Mouse (Mus musculus): ENCODE data around the gene Gm47283. TPM values are rescaled to one million over a fixed set of nuclear protein-coding genes. Genes with fewer than 3 reads are reported as not detected.
"Not testable (repeated sequence)": the region's sequence is repeated elsewhere in the genome, so short reads cannot be mapped to it uniquely, and the experiment has no call there.

The Gm47283 gene
- not detected in 2 replicates for polyA plus RNA-seq (2015; fragmentation: Nextera tagmentation; extraction: Ambion mirVana)

DNA sequence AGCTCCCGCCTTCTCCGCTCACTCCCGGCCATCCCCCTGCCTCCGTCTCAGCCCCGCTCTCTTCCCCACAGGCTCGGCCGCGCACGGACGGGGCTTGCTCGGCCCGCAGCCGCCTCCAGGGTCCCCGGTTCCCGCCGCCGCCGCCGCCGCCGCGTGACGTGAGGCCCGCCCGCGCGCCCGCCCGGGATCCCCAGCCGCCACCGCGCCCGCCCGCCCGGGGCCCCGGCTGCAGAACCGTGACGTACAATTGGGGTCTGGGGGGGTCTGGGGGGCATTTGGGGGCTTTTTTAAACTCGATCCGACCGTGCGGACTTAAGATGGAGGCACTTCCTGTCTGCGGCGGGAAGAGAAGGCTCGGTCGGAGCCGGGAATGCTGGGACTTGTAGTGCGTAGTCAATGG, at the start of gene Gm47283:
Gm47283 (plus strand) TSS at position 301 of the 400 bp plus-strand sequence.
- H3K4me2 ChIP-seq (ENCODE audit: low read depth, low read length); H3K9me3 ChIP-seq (replicated peaks; ENCODE audit: control insufficient read depth, low read length); H3K4me1 ChIP-seq (ENCODE audit: control insufficient read depth, insufficient read depth, low read length); H3K4me3 ChIP-seq (ENCODE audit: low read length); H3K27me3 ChIP-seq (ENCODE audit: control insufficient read depth, insufficient read depth, low read length); ATAC-seq (replicated peaks; ENCODE audit: extremely low read depth, insufficient read depth, low FRiP score); H3K27ac ChIP-seq (ENCODE audit: low read length); H3K36me3 ChIP-seq (ENCODE audit: control insufficient read depth, insufficient read depth); H3K9ac ChIP-seq (ENCODE audit: low read length): not testable (repeated sequence)
- WGBS = no CpG with 5 or more reads among the region's 48 CpGs

DNA sequence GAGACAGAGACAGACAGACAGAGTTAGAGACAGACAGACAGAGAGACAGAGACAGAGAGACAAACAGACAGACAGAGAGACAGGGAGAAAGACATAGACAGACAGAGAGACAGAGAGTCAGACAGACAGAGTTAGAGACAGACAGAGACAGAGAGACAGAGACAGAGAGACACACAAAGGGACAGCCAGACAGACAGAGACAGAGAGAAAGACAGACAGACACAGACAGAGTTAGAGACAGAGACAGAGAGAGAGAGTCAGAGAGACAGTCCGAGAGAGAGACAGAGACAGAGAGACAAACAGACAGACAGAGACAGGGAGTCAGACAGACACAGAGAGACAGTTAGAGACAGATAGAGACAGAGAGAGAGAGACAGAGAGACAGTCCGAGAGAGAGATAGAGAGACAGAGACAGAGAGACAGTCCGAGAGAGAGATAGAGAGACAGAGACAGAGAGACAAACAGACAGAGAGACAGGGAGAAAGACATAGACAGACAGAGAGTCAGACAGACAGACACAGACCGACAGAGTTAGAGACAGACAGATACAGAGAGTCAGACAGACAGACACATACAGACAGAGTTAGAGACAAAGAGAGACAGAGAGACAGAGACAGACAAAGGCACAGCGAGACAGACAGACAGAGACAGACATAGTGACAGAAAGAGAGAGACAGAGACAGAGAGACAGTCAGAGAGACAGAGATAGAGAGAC, 49.2 kb upstream of the Gm47283 start:
- H3K27ac ChIP-seq (ENCODE audit: low read length); H3K4me1 ChIP-seq (ENCODE audit: control insufficient read depth, insufficient read depth, low read length); ATAC-seq (replicated peaks; ENCODE audit: extremely low read depth, insufficient read depth, low FRiP score); H3K9ac ChIP-seq (ENCODE audit: low read length); H3K27me3 ChIP-seq (ENCODE audit: control insufficient read depth, insufficient read depth, low read length); H3K4me2 ChIP-seq (ENCODE audit: low read depth, low read length); H3K4me3 ChIP-seq (ENCODE audit: low read length): not testable (repeated sequence)
- Histone ChIP-seq H3K36me3 (ENCODE audit: control insufficient read depth, insufficient read depth) (peaks cover 16% of the 10 kb centered on the region), H3K9me3 (replicated peaks; ENCODE audit: control insufficient read depth, low read length) (peaks cover 24% of the 10 kb centered on the region)
- 74% methylated on average over 5 of the region's 5 CpGs for WGBS

DNA sequence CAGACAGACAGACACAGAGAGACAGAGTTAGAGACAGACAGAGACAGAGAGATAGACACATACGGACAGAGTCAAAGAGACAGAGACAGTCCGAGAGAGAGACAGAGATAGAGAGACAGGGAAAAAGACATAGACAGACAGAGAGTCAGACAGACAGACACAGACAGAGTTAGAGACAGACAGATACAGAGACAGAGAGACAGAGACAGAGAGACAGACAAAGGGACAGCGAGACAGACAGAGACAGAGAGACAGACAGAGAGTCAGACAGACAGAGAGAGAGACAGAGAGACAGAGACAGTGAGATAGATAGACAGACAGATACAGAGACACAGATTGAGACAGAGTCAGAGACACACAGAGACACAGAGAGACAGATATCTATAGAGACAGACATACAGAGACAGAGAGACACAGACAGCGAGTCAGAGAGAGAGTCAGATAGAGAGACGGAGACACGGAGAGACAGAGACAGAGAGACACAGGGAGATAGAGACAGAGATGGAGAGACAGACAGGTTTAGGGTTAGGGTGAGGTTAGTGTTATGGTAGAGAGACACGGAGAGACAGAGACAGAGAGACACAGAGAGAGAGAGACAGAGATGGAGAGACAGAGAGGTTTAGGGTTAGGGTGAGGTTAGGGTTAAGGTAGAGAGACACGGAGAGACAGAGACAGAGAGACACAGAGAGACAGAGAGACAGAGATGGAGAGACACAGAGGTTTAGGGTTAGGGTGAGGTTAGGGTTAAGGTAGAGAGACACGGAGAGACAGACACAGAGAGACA, 48.1 kb upstream of the Gm47283 start:
- ATAC-seq (replicated peaks; ENCODE audit: extremely low read depth, insufficient read depth, low FRiP score); H3K27me3 ChIP-seq (ENCODE audit: control insufficient read depth, insufficient read depth, low read length); H3K4me1 ChIP-seq (ENCODE audit: control insufficient read depth, insufficient read depth, low read length); H3K9ac ChIP-seq (ENCODE audit: low read length); H3K4me2 ChIP-seq (ENCODE audit: low read depth, low read length); H3K4me3 ChIP-seq (ENCODE audit: low read length); H3K27ac ChIP-seq (ENCODE audit: low read length): not testable (repeated sequence)
- WGBS = 79% methylated on average over 6 of the region's 9 CpGs
- peaks cover 21% of the 10 kb centered on the region for H3K36me3 ChIP-seq (ENCODE audit: control insufficient read depth, insufficient read depth)
- H3K9me3 ChIP-seq (replicated peaks; ENCODE audit: control insufficient read depth, low read length) = peaks cover 31% of the 10 kb centered on the region

DNA sequence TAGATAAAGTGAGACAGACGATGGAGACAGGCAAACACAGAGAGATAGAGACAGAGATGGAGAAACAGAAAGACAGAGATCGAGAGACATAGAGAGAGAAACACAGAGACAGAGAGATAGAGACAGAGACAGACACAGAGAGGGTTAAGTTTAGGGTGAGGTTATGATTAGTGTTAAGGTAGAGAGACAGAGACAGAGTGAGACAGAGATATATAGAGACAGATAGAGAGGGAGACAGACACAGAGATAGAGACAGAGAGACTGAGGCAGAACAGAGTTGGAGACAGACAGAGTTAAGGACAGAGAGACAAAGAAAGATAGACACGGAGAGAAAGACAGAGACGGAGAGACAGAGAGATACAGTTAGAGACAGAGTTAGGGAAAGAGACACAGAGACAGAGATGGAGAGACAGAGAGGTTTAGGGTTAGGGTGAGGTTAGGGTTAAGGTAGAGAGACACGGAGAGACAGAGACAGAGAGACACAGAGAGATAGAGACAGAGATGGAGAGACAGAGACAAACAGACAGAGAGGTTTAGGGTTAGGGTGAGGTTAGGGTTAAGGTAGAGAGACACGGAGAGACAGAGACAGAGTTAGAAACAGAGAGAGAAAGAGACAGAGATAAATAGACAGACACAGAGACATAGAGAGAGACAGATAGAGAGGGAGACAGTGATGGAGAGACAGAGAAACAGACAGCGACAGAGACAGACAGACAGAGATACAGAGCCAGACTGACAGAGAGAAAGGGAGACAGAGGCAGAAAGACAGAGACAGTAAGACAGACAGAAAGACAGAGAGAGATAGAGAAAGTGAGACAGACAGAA, 46.7 kb upstream of the Gm47283 start:
- H3K9ac ChIP-seq (ENCODE audit: low read length) = no peak overlapping the region
- H3K27me3 ChIP-seq (ENCODE audit: control insufficient read depth, insufficient read depth, low read length) = no peaks in the 10 kb centered on the region
- H3K27ac ChIP-seq (ENCODE audit: low read length) = no peak overlapping the region
- WGBS = 54% methylated on average over 4 of the region's 7 CpGs
- H3K9me3 ChIP-seq (replicated peaks; ENCODE audit: control insufficient read depth, low read length) = peaks cover 36% of the 10 kb centered on the region
- no peaks in the 10 kb centered on the region for H3K4me1 ChIP-seq (ENCODE audit: control insufficient read depth, insufficient read depth, low read length)
- no peak overlapping the region for H3K4me2 ChIP-seq (ENCODE audit: low read depth, low read length)
- peaks cover 30% of the 10 kb centered on the region for H3K36me3 ChIP-seq (ENCODE audit: control insufficient read depth, insufficient read depth)
- H3K4me3 ChIP-seq (ENCODE audit: low read length) = no peak overlapping the region
- ATAC-seq (replicated peaks; ENCODE audit: extremely low read depth, insufficient read depth, low FRiP score) = no peak

DNA sequence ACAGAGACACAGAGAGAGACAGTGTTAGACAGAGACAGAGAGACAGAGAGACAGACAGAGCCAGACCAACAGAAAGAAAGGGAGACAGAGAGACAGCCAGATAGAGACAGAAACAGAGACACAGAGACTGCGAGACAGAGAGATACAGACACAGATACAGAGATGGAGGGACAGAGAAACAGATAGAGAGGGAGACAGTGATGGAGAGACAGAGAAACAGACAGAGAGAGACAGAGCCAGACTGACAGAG, 46.2 kb upstream of the Gm47283 start:
- Histone ChIP-seq H3K9ac (ENCODE audit: low read length) (no peak overlapping the region), H3K27ac (ENCODE audit: low read length) (no peak overlapping the region), H3K4me1 (ENCODE audit: control insufficient read depth, insufficient read depth, low read length) (no peaks in the 10 kb centered on the region), H3K27me3 (ENCODE audit: control insufficient read depth, insufficient read depth, low read length) (no peaks in the 10 kb centered on the region), H3K4me3 (ENCODE audit: low read length) (no peak overlapping the region), H3K36me3 (ENCODE audit: control insufficient read depth, insufficient read depth) (peaks cover 30% of the 10 kb centered on the region), H3K4me2 (ENCODE audit: low read depth, low read length) (no peak overlapping the region), H3K9me3 (replicated peaks; ENCODE audit: control insufficient read depth, low read length) (peaks cover 36% of the 10 kb centered on the region)
- ATAC-seq (replicated peaks; ENCODE audit: extremely low read depth, insufficient read depth, low FRiP score) = no peak
- WGBS = 91% methylated on average over 1 of the region's 1 CpGs

- WGBS = 73% methylated on average over 28 of the region's 28 CpGs
- H3K4me2 ChIP-seq (ENCODE audit: low read depth, low read length); H3K27me3 ChIP-seq (ENCODE audit: control insufficient read depth, insufficient read depth, low read length); H3K4me3 ChIP-seq (ENCODE audit: low read length); H3K4me1 ChIP-seq (ENCODE audit: control insufficient read depth, insufficient read depth, low read length); H3K27ac ChIP-seq (ENCODE audit: low read length); H3K9ac ChIP-seq (ENCODE audit: low read length): not testable (repeated sequence)
- peaks cover 30% of the 10 kb centered on the region for H3K36me3 ChIP-seq (ENCODE audit: control insufficient read depth, insufficient read depth)
- H3K9me3 ChIP-seq (replicated peaks; ENCODE audit: control insufficient read depth, low read length) = peaks cover 36% of the 10 kb centered on the region
- ATAC-seq (replicated peaks; ENCODE audit: extremely low read depth, insufficient read depth, low FRiP score) = peak; percentile 26
Measured at GRCm38 (mm10) chrY:90738841-90739530, 45.6 kb upstream of the Gm47283 start.

DNA sequence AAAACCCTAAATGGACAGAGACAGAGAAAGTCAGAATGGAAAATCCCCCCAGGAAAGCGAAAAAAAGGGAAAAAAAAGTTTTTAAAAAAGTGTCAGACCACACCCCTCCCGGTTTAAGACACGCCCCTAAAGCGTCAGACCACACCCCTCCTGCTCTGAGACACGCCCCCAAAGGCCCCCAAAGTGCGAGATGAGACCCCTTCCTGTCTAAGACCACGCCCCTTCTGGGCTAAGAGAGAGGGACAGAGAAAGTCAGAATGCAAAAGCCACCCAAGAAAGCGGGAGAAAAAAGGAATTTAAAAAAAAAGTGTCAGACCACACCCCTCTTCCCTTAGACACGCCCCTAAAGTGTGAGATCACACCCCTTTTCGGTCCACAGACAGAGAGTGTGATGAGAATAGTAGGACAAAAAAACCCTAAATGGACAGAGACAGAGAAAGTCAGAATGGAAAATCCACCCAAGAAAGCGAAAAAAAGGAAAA, 45.0 kb upstream of the Gm47283 start:
- Histone ChIP-seq H3K36me3 (ENCODE audit: control insufficient read depth, insufficient read depth) (peaks cover 34% of the 10 kb centered on the region), H3K9me3 (replicated peaks; ENCODE audit: control insufficient read depth, low read length) (peaks cover 37% of the 10 kb centered on the region)
- not testable (repeated sequence) for H3K4me2 ChIP-seq (ENCODE audit: low read depth, low read length); H3K27me3 ChIP-seq (ENCODE audit: control insufficient read depth, insufficient read depth, low read length); ATAC-seq (replicated peaks; ENCODE audit: extremely low read depth, insufficient read depth, low FRiP score); H3K4me3 ChIP-seq (ENCODE audit: low read length); H3K4me1 ChIP-seq (ENCODE audit: control insufficient read depth, insufficient read depth, low read length); H3K9ac ChIP-seq (ENCODE audit: low read length); H3K27ac ChIP-seq (ENCODE audit: low read length)
- 53% methylated on average over 11 of the region's 11 CpGs for WGBS

- Histone ChIP-seq H3K27ac (ENCODE audit: low read length) (no peak overlapping the region), H3K4me1 (ENCODE audit: control insufficient read depth, insufficient read depth, low read length) (no peaks in the 10 kb centered on the region), H3K27me3 (ENCODE audit: control insufficient read depth, insufficient read depth, low read length) (no peaks in the 10 kb centered on the region), H3K4me3 (ENCODE audit: low read length) (no peak overlapping the region), H3K36me3 (ENCODE audit: control insufficient read depth, insufficient read depth) (peaks cover 34% of the 10 kb centered on the region), H3K4me2 (ENCODE audit: low read depth, low read length) (no peak overlapping the region), H3K9me3 (replicated peaks; ENCODE audit: control insufficient read depth, low read length) (peaks cover 37% of the 10 kb centered on the region), H3K9ac (ENCODE audit: low read length) (no peak overlapping the region)
- 43% methylated on average over 14 of the region's 14 CpGs for WGBS
- peak; percentile 10 for ATAC-seq (replicated peaks; ENCODE audit: extremely low read depth, insufficient read depth, low FRiP score)
Measured at GRCm38 (mm10) chrY:90740013-90740561, 44.5 kb upstream of the Gm47283 start.
